Mouse (Mus musculus) retina, postnatal 7 days (tissue): ENCODE measurements around the gene Tenm4.

Source experiments
- DNase-seq: peaks from one replicate; pipeline ENCODE4 v3.0.0-alpha.2; 2012; ENCODE audit warnings: low read depth, low spot score

Tenm4 gene

DNA sequence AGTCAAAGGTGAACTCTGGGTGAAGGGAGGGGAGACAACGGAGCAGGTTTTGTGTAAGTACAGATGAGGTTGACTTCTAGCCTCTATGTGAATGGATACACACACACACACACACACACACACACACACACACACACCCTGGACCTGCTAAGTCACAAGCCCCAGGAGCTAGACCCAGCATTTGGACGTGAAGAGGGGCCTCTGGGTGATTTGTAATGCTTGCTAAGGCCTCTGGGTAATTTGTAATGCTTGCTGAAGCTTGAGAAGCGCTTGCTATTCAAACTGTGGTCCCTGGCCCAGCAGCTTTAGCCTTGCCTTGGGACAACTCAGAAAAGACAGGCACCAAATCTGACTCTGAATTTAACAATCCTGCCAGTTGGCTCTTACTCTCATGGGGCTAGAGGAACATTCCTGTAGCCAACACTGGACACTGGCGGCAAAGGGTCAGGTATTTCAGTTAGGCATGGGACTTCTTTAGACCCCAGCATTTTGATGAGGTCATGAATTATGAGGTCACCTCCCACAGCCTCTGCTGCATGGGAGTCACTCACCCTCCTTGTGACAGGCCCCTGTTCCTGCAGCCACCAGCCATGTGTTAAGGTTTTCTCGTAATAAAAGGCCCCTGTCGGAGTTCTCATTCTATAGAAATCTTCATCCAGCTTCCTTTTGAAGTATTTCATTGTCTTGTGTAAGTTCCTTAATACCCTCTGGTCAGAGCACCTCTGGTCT is 237.3 kb downstream of the Tenm4 start:
- no peak for DNase-seq

DNA sequence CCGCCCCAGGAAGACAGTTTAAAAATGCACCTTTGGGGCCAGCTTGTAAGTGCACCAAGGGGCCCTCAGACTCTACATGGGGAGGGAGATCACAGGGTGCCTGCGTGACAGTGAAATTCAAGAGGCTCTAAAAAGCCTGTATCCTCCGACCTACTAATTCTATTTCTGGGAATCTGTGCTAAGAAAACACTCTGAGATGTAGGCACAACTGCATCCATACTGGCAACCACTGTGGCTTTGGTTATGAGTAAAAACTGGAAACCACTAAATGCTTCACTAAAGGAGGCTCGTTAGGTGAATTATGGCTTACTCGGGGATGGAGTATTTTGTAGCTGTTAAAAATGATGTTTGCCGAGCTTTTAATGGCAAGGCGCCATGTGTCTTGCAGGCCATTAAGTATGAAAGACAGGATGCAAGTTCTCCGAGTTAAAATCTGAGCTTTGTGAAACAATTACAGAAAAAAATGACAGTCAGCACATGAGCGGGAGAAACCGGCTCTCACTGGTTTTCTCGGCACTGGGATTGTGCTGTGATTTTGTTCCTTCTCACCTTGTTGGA is 238.4 kb downstream of the Tenm4 start:
- DNase-seq: no peak

DNA sequence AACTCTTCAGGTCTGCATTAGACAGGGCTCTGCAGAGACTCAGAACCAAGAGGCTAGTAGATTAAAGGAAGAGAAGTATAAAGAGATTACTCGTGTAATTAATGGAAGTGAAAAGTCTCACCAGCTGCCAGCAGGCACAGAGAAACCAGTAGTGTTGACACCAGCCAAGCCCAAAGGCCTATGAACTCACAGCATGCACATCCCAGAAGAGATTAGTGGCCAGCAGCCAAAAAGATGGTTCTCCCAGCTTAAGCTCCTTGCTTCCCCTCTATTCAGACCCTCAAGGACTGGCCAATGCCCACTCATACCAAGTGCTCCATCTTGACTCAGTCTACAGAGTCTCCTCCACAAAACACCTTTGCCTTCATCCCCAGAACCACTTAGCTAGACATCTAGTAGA is 242.8 kb downstream of the Tenm4 start:
- peak; percentile 61 for DNase-seq

DNA sequence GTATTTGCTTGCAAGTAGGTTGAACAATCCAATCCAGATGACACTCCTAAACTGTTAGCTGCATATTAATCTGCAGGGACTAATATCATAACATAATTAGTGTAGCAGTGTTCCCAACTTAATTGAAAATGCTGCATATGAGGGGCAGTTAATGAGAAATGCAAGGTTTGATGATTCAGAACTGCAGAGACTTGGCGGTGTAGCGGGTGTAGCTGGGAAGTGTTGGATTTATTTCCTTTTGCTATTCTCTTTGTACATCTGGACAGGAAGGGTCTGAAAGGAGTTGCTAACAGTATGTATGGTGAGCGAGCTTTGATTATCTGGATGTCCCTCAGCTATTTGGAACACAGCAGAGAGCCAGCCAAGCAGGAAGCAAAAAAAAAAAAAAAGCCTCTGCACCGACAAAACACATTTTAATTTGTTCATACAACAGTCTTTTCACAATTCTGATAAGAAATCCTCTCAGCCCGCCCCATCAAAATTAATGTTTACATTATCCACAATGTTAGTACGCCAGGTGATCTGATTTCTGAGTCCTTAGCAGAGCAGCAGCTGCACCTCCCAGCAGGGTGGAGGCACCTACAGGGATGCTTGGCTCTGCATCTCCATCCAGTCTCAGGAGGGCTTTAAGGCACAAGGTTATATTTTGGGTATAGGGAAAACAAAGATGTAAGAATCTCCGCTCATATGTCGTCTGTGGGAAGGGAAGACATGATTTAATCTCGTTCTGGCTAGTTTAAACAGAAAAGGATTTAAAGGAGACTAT is 243.4 kb downstream of the Tenm4 start:
- DNase-seq: no peak

DNA sequence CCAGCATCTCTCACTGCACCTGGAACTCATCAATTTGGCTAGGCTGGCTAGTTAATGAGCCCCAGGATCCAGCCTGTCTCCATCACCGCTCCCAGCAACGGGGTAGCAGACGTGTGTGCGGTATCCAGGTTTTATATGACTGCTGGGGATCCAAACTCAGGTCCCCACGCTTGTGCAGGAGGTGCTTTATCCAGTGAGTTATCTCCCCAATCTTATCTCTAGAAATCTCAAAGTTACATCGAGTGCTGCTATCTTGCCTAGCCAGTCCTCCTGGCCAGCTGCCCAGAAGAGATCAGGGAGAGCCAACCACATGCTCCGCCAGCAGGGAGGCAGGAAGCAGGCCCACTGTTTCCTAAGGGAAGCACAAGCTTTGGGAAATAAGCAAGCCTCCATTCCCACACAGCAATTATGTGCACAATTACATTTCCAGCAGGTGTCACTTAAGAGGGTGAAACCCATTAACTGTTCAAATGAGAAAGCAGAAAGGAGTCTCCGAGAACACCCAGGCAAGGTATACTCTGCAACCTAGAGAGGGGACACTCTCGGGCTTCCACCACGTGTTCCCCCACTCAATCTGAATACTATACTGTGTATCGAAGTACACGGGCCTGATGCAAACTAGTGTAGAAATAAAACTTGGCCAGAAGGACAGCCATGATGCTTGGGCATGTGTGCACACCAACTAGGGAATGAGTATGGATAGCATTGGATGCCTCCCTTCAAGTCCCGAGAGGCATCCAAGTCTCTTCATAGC is 246.4 kb downstream of the Tenm4 start:
- DNase-seq: peak; percentile 51

DNA sequence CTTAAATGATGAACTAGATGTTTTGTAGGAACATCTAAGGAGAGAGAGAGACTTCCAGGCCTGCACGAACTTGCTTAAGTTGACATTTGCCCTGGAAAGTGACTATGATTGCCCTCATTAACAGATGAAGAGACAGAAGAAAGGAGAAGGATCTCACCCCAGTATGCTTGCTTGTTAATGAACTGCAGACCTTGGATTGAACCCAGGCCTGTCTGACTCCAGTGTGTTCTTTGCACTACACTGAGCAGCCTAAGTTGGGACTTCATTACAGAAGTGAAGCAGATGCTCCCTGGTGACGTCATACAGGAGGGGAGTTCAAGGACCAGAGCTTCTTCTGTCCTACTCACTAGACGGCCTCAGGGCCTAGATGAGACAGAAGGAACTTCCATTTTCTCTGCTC is 247.1 kb downstream of the Tenm4 start:
- DNase-seq: no peak

DNA sequence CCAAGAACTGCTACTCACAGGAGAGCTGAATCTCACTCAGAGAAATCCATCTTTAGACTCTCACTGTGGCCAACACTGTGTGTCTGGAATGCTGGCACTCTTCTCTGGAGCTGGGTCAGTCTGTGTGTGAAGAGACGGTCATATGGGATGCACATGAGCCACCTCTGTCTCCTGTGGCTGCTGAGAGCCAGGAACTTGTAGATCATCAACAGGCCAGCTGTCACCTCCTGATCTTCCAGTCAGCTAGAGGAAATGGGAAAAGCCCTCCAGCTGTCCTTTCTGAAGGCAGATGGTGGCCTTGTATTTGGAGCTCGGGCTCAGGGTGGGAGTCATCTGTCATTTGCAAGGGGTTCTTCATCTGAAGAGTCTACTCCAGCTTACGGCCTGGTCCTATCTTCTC is 249.0 kb downstream of the Tenm4 start:
- DNase-seq: no peak

DNA sequence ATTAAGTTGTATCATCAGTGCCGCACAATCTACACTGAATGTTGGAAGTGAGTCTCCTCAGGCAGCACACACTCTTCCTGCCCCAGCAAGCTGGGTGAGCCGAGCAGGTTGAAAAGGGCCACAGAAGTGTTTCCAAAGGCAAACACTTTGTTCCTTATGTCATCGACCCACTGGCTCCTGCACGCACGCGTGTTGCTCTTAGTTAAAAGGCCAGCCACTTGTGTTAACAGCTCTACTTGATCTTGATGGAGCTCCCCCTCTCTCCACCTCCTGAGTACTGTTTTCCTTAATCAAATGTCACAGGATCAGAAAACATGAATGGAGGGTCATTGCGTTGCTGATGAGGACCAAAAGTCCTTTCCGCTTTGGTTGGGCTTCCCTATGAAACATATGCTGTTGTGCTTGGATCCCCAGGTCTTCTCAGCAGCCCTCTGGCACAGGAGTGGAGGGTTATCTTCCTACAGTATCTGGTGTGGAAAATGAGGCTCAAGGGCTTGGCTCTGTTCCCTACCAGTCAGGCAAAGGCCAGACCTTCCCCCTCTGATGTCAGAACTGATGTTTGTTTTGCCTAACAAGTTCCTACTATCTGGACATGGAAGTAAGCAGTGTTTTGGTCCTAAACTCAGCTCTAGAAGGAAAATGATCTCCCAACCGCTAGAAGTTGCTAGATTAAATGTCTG is 250.0 kb downstream of the Tenm4 start:
- DNase-seq: no peak

DNA sequence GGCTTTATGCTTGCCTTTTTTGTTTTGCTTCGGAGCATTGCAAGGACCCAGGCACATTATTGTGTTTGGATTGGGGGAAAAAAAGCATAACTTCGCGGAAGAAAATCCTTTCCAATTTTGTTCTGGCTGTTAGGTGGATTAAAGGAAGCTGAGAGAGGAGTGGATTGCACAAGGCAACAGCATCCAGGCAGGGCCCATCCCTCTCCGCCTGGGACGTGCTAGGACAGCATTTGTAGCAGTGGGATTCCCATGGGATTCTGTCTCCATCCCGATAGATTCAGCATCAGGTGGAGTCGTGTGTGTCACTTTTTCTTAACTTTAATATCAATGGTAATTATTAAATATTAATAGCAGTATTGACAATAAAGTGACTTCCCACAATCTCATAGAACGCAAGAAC is 255.9 kb downstream of the Tenm4 start:
- no peak for DNase-seq

DNA sequence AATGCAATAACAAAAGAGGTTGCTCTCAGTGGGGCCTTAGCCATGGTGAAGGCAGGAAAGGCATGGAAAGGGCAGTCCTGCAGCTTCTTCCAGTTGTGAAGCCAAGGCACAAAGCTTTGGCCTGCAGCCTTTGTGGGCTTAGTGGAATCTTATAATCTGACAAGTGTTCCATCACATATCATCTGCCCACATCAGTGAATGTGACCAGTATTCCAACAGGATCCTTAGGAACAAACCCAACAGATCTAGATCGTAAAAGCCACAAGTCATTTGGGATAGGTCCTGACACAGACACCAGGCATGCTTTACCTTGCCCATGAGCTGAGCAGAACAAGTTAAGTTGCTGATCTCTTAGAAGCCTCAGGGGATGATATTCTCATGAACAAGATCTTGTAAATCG is 262.3 kb downstream of the Tenm4 start:
- no peak for DNase-seq

DNA sequence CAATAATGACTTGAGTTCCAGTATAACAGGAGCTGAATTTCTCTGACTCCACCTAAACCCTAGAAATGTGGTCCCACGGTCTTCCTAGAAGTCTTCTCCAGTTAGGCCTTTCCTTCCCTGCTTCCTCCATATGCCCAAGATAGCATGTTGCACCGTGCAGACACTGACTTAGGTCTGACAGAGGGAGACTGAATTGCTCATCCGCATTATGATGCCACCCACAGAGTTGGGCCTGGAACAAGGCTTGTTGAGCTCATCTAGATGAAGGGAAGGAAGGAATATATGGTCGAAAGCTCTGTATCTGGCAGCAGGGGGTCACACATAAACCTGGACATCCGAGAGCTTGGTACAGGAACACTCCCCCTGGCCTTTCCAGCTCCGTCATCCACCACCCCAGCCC is 267.3 kb downstream of the Tenm4 start:
- DNase-seq: no peak

DNA sequence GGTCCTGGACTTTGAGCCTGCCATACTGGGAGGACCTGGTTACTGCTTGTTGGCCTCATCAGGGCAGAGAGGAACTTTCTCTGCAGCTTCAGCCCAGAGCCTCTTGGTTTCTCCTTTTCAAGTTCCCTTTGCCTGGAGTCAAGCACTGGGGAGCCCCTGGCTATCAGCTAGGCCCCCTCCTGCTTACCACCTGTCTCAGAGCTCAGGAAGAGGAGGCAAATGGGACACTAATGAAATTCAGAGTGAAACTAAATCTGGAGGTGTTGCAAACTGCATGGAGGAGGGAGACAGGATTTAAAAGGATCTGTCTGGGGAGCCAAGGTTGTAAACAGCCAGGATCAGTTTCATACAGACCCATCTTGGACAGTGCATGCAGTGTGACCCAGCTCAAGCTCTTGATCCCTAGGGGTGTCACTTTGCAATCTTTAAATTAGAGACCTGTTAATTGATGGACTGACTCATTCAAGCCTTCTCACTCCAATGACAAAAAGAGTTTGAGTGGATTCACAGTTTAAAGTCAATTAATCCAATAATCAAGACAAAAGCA is 269.2 kb downstream of the Tenm4 start:
- no peak for DNase-seq

DNA sequence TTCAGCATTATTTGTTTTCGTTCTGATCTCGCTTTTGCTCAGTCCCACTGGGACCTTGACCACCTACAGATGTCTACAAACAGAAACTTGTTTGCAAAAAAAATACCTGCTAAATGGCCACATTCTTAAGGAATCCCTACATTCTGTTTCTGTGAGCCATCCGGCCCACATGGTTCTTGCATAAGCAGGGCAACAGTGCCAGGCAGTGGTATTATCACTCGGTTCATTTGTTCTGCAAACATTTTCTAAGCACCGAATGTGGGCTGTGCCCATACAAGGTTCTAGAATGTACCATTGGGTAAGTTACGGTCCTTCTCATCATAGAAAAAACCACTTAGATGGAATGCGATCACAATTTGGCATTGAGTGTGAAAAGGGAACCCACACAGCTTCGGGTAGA is 274.7 kb downstream of the Tenm4 start:
- no peak for DNase-seq

DNA sequence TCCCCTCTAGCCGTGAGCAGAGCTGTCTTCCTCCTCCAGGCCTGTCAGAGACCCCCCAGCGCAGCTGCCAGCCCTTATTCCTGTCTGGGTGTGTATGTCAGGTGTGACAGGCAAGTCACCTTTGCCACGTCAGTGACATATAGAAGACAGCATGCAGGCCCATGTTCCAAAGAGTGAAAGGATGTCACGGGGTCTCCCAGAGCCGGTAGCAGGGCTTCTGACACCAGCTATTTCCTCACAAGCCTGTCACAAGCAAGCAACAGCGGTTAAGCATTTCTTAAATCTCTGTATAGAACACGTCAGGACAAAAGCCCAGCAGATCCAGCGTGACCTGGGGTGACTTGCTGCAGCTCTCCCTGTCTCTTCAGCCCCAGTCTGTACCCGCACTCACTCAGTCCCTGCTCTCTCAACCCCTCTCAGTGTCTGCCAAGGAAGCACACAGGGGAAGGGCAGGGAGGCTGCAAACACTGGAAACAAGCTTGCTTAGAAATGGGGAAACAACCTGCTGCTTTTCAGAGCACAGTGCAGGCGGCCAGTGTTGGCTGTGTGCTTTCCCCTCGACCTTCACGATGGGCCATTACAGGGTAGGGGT is 276.9 kb downstream of the Tenm4 start:
- DNase-seq: no peak

DNA sequence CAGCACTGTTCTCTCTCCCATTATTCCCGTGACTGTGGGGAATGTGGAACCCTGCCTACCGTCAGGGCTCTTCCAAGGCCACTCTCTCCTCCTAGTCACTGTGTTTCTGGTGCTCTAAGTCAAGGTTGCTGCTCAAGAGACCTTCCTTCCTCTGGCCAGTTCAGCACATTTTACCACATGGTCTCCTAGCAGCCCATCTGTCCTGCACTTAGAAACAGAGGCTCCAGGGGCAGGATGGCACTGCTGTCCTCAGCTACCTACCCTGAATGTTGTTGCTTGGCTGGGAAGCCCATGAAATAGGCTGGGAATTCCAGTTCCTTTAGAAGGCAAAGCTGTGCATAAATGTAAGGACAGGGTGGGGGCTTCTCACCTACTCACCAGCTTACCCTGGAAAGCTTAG is 284.9 kb downstream of the Tenm4 start:
- no peak for DNase-seq

DNA sequence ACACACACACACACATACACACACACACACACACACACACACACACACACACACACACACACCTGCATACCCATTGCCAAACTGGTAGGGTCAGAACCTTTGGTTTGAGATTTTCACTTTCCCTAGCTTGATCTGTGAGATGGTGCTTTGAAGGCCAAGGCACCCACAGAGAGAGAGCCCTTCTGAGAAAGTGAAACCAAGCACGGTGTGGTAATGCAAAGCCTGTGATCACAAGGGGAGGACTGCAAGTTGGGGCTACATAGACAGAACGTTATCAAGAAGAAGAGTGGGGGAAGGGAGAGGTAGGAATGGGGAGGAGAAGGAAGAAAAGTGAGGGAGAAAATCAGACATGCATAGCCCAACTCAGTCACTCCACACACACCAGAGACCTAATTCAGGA is 285.6 kb downstream of the Tenm4 start:
- no peak for DNase-seq

DNA sequence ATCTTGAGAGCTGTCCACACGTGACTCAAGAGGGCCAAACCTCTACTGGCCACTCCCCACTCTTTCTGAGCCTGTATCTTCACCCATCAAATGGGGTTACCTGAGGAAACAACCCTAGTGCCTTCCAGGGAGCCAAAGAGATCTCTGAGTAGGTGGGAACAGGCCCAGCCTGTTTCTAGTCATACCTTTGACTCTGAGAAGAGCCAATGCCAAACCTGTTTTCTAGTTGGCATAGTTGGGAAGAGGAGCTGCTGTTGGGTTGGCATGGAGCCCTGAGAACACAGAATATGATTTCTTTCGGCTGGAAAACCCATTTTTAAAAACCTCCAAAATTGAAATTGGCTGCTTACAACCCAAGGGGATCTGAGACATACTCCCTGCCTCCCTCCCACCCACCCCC is 286.8 kb downstream of the Tenm4 start:
- no peak for DNase-seq

DNA sequence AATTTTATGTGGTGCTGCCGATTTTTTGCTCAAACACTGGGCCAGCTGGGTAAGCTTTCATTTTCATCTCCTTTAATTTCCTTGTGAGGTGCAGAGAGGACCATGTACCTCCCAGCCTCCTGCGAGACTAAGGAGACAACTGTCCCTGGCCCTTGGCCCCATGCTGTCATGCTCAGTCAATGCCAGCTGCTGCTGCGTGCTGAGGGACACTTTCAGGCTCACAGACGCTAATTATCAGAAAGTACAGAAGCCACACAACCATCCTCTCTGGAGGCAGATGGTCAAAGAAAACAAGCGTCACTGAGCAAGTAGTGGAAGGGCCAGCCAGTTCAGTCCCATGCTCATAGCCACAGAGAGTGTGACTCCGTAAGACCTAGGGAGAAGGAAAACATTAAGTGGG is 287.9 kb downstream of the Tenm4 start:
- DNase-seq: no peak

DNA sequence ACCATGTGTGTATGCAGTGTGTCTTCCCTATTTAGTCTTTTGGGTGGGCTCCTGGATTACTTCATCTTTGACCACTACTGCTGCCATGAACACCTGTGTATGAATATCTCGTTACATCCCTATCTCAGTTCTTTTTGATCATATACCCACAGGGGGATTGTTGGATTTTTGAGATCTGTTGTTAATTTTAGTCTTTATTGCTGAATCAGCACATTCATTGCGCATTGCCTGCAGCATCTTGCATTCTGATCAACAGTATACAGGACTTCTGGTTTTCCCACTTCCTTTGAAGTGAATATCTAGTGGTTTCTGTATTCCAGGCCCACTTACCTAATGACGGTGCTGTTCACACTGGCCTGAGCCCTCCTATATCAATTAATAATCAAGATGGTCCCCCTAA is 295.7 kb downstream of the Tenm4 start:
- DNase-seq: no peak

DNA sequence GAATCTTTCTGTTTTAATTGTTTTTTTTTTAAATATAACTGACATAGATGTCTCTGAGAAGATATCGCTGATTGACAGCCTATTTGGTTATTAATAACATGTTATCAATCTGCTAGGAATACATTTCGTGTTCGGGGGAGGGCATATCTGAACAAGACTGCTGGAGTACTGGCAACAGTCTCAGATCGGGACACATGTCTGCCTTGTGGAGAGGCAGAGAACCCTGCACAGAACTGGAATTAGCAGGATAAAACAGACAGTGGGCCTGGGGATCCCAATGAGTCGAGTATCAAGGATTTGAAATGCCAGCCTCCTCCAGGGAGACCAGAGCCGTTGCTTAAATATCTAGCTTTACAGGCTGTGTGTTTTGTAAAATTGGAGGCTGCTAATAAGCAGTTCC is 299.8 kb downstream of the Tenm4 start:
- no peak for DNase-seq

DNA sequence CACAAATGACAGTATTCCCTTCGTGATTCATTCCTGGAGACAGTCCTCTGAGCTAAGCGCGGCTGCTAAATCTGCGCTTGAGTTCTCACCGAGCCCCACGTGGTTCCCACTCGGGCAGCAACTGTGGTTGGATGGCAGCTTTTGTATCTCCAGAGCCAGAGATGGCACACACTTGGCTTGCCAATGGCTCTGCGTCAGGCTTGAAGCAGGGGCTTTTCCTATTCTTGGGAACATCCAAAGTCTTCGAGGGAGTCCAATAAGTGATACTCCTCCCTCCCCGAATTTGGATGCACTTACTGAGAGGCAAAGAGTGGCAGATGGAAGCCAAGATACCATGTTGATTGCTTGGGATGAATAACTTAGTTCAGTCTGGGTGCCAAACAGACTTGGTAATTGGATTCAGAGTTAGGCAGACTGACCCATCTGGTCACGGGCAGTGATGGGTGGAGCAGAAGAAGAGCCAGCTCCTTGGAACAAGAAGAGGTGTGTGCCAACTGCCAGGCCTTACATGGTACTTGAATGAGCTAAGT is 303.6 kb downstream of the Tenm4 start:
- DNase-seq: no peak
